Mouse (Mus musculus) MEL (cell line): Measurements from ENCODE around the gene Polr1a. TPM values are rescaled to one million over a fixed set of nuclear protein-coding genes. Genes with fewer than 3 reads are reported as not detected.

Experiments
- DNase-seq: peaks from one replicate; pipeline ENCODE4 v3.0.0; 2011; ENCODE audit warnings: low read depth, low spot score
- H3K27ac ChIP-seq: 2 replicates; pipeline ENCODE4 v1.5.1; 2012; ENCODE audit warnings: low read depth, mild to moderate bottlenecking, control low read depth, low read length, moderate library complexity; ENCODE audit not compliant: control insufficient read depth
- H3K27me3 ChIP-seq, 2 experiments: fragments of 150-350 bp in 1 of 2; sonication (generic) in 1 of 2; 2 replicates each; pipeline ENCODE4 v1.6.1; 2012; ENCODE audit warnings: low read length in 2 of 2, mild to moderate bottlenecking in 2 of 2, improper control_type of control experiment in 1 of 2, moderate library complexity in 1 of 2; ENCODE audit not compliant: insufficient read depth in 2 of 2, control insufficient read depth in 1 of 2
- H3K36me3 ChIP-seq, 2 experiments: 2 replicates each; pipeline ENCODE4 v1.6.1; 2012 to 2014; ENCODE audit warnings: low read length in 2 of 2, improper control_type of control experiment in 1 of 2, inconsistent platforms in 1 of 2, mild to moderate bottlenecking in 1 of 2; ENCODE audit not compliant: insufficient read depth in 2 of 2, control insufficient read depth in 1 of 2
- H3K4me1 ChIP-seq, 2 experiments: fragments of 150-350 bp in 1 of 2; sonication (generic) in 1 of 2; 2 replicates each; pipeline ENCODE4 v1.6.1; 2012; ENCODE audit warnings: low read length in 2 of 2, improper control_type of control experiment in 1 of 2, mild to moderate bottlenecking in 1 of 2; ENCODE audit not compliant: insufficient read depth in 2 of 2, control insufficient read depth in 1 of 2
- H3K4me3 ChIP-seq, 2 experiments: fragments of 150-350 bp in 1 of 2; sonication (generic) in 1 of 2; 2 replicates each; pipeline ENCODE4 v1.5.1; 2012; ENCODE audit warnings: low read depth in 2 of 2, low read length in 2 of 2, mild to moderate bottlenecking in 2 of 2, moderate library complexity in 2 of 2, control low read depth in 1 of 2, improper control_type of control experiment in 1 of 2; ENCODE audit not compliant: control insufficient read depth in 1 of 2, insufficient read depth in 1 of 2
- H3K79me2 ChIP-seq: 2 replicates; pipeline ENCODE4 v1.6.1; 2012; ENCODE audit warnings: mild to moderate bottlenecking, low read length, moderate library complexity; ENCODE audit not compliant: control insufficient read depth, poor library complexity, insufficient read depth
- H3K9ac ChIP-seq: 2 replicates; pipeline ENCODE4 v1.6.1; 2012; ENCODE audit warnings: low read depth, mild to moderate bottlenecking, control low read depth, low read length, moderate library complexity; ENCODE audit not compliant: control insufficient read depth, poor library complexity, severe bottlenecking
- H3K9me3 ChIP-seq: fragments of 150-350 bp; sonication (generic); replicated peaks from 2 replicates; pipeline ENCODE4 v1.6.1; 2012; ENCODE audit warnings: mild to moderate bottlenecking, low read length, improper control_type of control experiment, moderate library complexity; ENCODE audit not compliant: insufficient read depth
- BHLHE40 ChIP-seq: IDR thresholded peaks from 2 replicates; pipeline ENCODE4 v1.6.1; 2012; ENCODE audit warnings: low read depth, mild to moderate bottlenecking, inconsistent platforms, low read length, improper control_type of control experiment, borderline replicate concordance
- CTCF ChIP-seq, 3 experiments: IDR thresholded peaks in 2 of 3; conservative IDR thresholded peaks in 1 of 3; 2 replicates each; pipeline ENCODE4 v1.5.1; 2011 to 2012; ENCODE audit warnings: low read length in 3 of 3, low read depth in 2 of 3, mild to moderate bottlenecking in 2 of 3, improper control_type of control experiment in 1 of 3, inconsistent platforms in 1 of 3, mixed read lengths in 1 of 3, moderate library complexity in 1 of 3; ENCODE audit not compliant: control insufficient read depth in 1 of 3, insufficient read depth in 1 of 3, poor library complexity in 1 of 3, severe bottlenecking in 1 of 3
- ETS1 ChIP-seq: IDR thresholded peaks from 2 replicates; pipeline ENCODE4 v1.6.1; 2012; ENCODE audit warnings: low read depth, mild to moderate bottlenecking, inconsistent platforms, low read length, improper control_type of control experiment, moderate library complexity
- GATA1 ChIP-seq: IDR thresholded peaks from 2 replicates; pipeline ENCODE4 v1.6.1; 2011; ENCODE audit warnings: low read depth, low read length, improper control_type of control experiment
- MAZ ChIP-seq: IDR thresholded peaks from 2 replicates; pipeline ENCODE4 v1.6.1; 2012; ENCODE audit warnings: low read depth, mild to moderate bottlenecking, inconsistent platforms, low read length, improper control_type of control experiment
- RCOR1 ChIP-seq: IDR thresholded peaks from 2 replicates; pipeline ENCODE4 v1.6.1; 2012; ENCODE audit warnings: low read depth, mild to moderate bottlenecking, inconsistent platforms, low read length, improper control_type of control experiment
- SIN3A ChIP-seq: IDR thresholded peaks from 2 replicates; pipeline ENCODE4 v1.6.1; 2012; ENCODE audit warnings: low read length, improper control_type of control experiment, inconsistent platforms
- TAL1 ChIP-seq: IDR thresholded peaks from 2 replicates; pipeline ENCODE4 v1.6.1; 2012; ENCODE audit warnings: mild to moderate bottlenecking, inconsistent platforms, low read length, moderate library complexity, mixed read lengths
- TBP ChIP-seq: IDR thresholded peaks from 2 replicates; pipeline ENCODE4 v1.8.0; 2011; ENCODE audit warnings: low read depth, low read length, improper control_type of control experiment
- USF2 ChIP-seq, 2 experiments: IDR thresholded peaks; 2 replicates each; pipeline ENCODE4 v1.6.1; 2011 to 2012; ENCODE audit warnings: improper control_type of control experiment in 2 of 2, low read length in 2 of 2, borderline replicate concordance in 1 of 2, inconsistent platforms in 1 of 2, low read depth in 1 of 2, mild to moderate bottlenecking in 1 of 2; ENCODE audit not compliant: insufficient read depth in 1 of 2
- ZKSCAN1 ChIP-seq: IDR thresholded peaks from 2 replicates; pipeline ENCODE4 v1.6.1; 2012; ENCODE audit warnings: low read depth, mild to moderate bottlenecking, inconsistent platforms, low read length, improper control_type of control experiment, moderate library complexity
- ZNF384 ChIP-seq: IDR thresholded peaks from 2 replicates; pipeline ENCODE4 v1.6.1; 2012; ENCODE audit warnings: low read depth, mild to moderate bottlenecking, inconsistent platforms, low read length, improper control_type of control experiment
- polyA plus RNA-seq, 2 experiments: library from polyadenylated mRNA; stranded (reverse) in 1 of 2; unstranded in 1 of 2; fragments of >175 nt in 1 of 2; fragments of >200 nt in 1 of 2; gene quantifications; 2 replicates each; pipeline versions ENCODE4 v1.2.1 to v1.2.4; 2012; ENCODE audit warnings: low replicate concordance in 2 of 2, low read depth in 1 of 2; ENCODE audit not compliant: insufficient read length in 2 of 2, insufficient read depth in 1 of 2, missing spikeins in 1 of 2
- total RNA-seq: library from RNA; depleted of rRNA; stranded (reverse); fragments of 300-350 nt; gene quantifications from 2 replicates; pipeline ENCODE4 v1.2.3, GENCODE M21; 2012

Polr1a gene
- total and polyA plus RNA-seq, 3 experiments = 68.4 to 211 (median 105) TPM

- peaks cover 0 to 16% of the 10 kb centered on the region in 2 experiments; a peak in 2 of 4 replicates for H3K36me3 ChIP-seq
Observed at GRCm38 (mm10) chr6:71932347-71932746, 23.5 kb downstream of the Polr1a start.

GRCm38 (mm10) chr6:71934081-71934556, 25.3 kb downstream of the Polr1a start:
- TF ChIP-seq GATA1 = no peak
- no peak for TF ChIP-seq ZKSCAN1
- H3K27ac ChIP-seq = no peak overlapping the region
- no peak overlapping the region for H3K9ac ChIP-seq

More at GRCm38 (mm10) chr6:71932347-71932746, 23.5 kb downstream of the Polr1a start:
- Histone ChIP-seq H3K9me3 (no peaks in the 10 kb centered on the region), H3K79me2 (no peaks in the 10 kb centered on the region), H3K9ac (no peak overlapping the region), H3K4me1 (no peaks in the 10 kb centered on the region), H3K27ac (no peak overlapping the region), H3K4me3 (no peak overlapping the region), H3K27me3 (no peaks in the 10 kb centered on the region)
- DNase-seq = no peak
- TF ChIP-seq TBP = no peak
- no peak for TF ChIP-seq ETS1
- TF ChIP-seq MAZ = no peak
- no peak for TF ChIP-seq ZNF384
- no peak for TF ChIP-seq RCOR1
- no peak for TF ChIP-seq BHLHE40

GRCm38 (mm10) chr6:71935737-71936136, 26.9 kb downstream of the Polr1a start:
- Histone ChIP-seq H3K9ac (no peak overlapping the region), H3K79me2 (no peaks in the 10 kb centered on the region), H3K27me3 (no peaks in the 10 kb centered on the region), H3K9me3 (no peaks in the 10 kb centered on the region), H3K4me1 (no peaks in the 10 kb centered on the region), H3K36me3 (peaks cover 0 to 10% of the 10 kb centered on the region in 2 experiments; a peak in 2 of 4 replicates), H3K4me3 (no peak overlapping the region), H3K27ac (no peak overlapping the region)
- no peak for DNase-seq
- no peak for TF ChIP-seq TAL1
- no peak for TF ChIP-seq RCOR1
- no peak for TF ChIP-seq CTCF (IDR thresholded peaks at IDR 0.05 in 2 of 3, conservative IDR thresholded peaks at IDR 0.05 in 1 of 3; ENCODE audit: control insufficient read depth in 1 of 3, insufficient read depth in 1 of 3, low read depth in 2 of 3, low read length in 3 of 3, poor library complexity in 1 of 3, severe bottlenecking in 1 of 3)
- no peak for TF ChIP-seq SIN3A
- no peak for TF ChIP-seq USF2 (IDR thresholded peaks at IDR 0.05; ENCODE audit: borderline replicate concordance in 1 of 2, insufficient read depth in 1 of 2, low read depth in 1 of 2, low read length in 2 of 2)

More at GRCm38 (mm10) chr6:71934081-71934556, 25.3 kb downstream of the Polr1a start:
- no peaks in the 10 kb centered on the region for H3K79me2 ChIP-seq
- no peaks in the 10 kb centered on the region for H3K4me1 ChIP-seq
- peaks cover 0 to 15% of the 10 kb centered on the region in 2 experiments; a peak in 2 of 4 replicates for H3K36me3 ChIP-seq
- no peak overlapping the region for H3K4me3 ChIP-seq
- no peak for DNase-seq
- H3K27me3 ChIP-seq = no peaks in the 10 kb centered on the region
- no peaks in the 10 kb centered on the region for H3K9me3 ChIP-seq
